Mouse (Mus musculus) erythroid progenitor cell, adult 5-6 weeks (primary cell): ENCODE measurements around the gene Cd99l2. TPM values are rescaled to one million over a fixed set of nuclear protein-coding genes. Genes with fewer than 3 reads are reported as not detected.

ENCODE experiments used
- ATAC-seq: replicated peaks from 2 replicates; pipeline ENCODE4 v1.8.0; 2016; ENCODE audit warnings: moderate number of reproducible peaks, mild to moderate bottlenecking, moderate TSS enrichment, inconsistent platforms; ENCODE audit not compliant: poor library complexity, low FRiP score, severe bottlenecking
- total RNA-seq, 2 experiments: library from RNA; stranded (forward) in 1 of 2; stranded (reverse) in 1 of 2; fragments of 150-400 nt in 1 of 2; fragments of 186-747, 209-891 nt in 1 of 2; gene quantifications; 2 replicates each; pipeline versions ENCODE4 v1.2.3 to v1.2.4; 2015 to 2017; ENCODE audit warnings: low replicate concordance in 2 of 2

Gene Cd99l2
- total RNA-seq, 2 experiments from 2014 or later, result 15.3 to 21.4 TPM

GRCm38 (mm10) chrX:71381571-71381970, 111.1 kb downstream of the Cd99l2 start:
- ATAC-seq, result no peak

- no peak for ATAC-seq
These were observed 114.2 kb downstream of the Cd99l2 start for GRCm38 (mm10) chrX:71378435-71378834.

- no peak for ATAC-seq
These were observed 115.9 kb downstream of the Cd99l2 start for GRCm38 (mm10) chrX:71376781-71377180.

Other genes starting within 250 kb of the Cd99l2 start
- gene Mtmr1, start 128.1 kb downstream of the Cd99l2 start, total RNA-seq (2015; ENCODE audit: low replicate concordance), result 11.9 and 18.4 TPM in 2 replicates
- 11.6 and 19.3 TPM in 2 replicates for gene Mtmr1, start 128.1 kb downstream of the Cd99l2 start, total RNA-seq (2017; ENCODE audit: low replicate concordance)
- 163 and 208 TPM in 2 replicates for gene Hmgb3, start 63.1 kb upstream of the Cd99l2 start, total RNA-seq (2015; ENCODE audit: low replicate concordance)
- 164 and 222 TPM in 2 replicates for gene Hmgb3, start 63.1 kb upstream of the Cd99l2 start, total RNA-seq (2017; ENCODE audit: low replicate concordance)
- 1.1 TPM in 1 of 2 replicates, not detected in the other for gene Gpr50, start 170.8 kb upstream of the Cd99l2 start, total RNA-seq (2015; ENCODE audit: low replicate concordance)
- gene Gpr50, start 170.8 kb upstream of the Cd99l2 start, total RNA-seq (2017; ENCODE audit: low replicate concordance), result not detected in 2 replicates